Mouse (Mus musculus) liver (tissue): ENCODE results near the gene Mcrip2.

Experiments
- DNase-seq: peaks from one replicate; pipeline ENCODE4 v3.0.0-alpha.2; 2020; ENCODE audit warnings: mixed read lengths

Gene Mcrip2

DNA sequence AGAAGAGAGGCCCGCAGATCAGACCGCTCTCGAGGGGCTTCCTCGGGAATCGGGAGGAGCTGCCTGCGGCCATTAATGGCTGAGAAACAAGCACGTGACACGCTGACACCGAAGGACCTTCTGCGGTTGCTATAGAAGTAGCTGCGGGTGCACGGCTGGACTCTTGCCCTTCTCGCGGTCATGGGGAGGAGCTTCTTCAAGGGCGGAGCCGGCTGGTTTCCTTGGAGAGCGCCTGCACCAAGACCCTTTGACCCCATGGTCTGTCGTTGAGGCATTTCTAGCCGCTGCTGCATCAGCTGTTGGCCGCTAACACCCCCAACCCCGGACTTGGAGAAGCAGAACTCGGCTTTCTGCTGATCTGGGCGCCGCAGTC lies 35.3 kb downstream of the Mcrip2 start, which contains the start of gene Stub1:
Stub1 (minus strand) TSS at position 114 of the 373 bp plus-strand sequence.
- DNase-seq, result peak; percentile 87

DNA sequence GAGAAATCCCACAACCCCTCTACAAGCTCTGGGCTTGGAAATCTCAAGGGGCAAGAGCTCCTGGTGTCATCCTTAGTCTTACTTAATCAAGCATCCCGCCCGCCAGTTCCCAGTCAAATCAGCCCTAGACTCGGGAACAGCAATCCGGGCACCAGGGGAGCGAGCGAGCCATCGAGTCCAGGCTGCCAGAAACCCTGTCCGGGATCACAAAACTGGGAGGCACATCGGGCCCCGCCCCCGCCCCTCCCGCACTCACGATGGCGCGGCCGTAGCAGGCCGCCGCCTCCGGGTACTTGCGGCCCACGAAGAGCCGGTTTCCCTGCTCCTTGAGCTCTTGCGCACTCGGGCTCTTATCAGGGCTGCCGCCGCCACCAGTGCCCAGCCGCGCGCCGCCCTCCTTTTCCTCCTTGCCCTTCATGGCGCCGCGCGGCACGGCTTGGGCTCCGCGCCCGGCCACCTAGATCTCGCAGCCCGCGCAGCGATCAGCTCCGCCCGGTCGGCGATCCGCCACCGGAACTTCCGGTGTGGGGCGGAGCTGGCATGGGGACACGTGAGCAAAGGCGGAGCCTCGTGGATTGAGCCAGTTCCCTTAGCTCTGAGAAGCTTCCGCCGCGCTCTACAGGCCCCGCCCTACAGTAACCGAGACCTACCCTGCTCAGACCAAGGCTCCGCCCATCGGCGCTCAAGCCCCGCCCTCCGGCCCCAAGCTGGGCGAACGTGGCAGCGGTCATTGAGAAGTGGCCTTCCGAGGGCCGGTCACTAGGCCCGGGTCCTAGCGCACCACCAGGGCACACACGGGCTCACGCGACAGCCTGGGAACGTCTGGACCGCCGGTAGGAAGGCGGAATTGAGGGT lies 35.9 kb downstream of the Mcrip2 start:
- DNase-seq, result peak; percentile 100

DNA sequence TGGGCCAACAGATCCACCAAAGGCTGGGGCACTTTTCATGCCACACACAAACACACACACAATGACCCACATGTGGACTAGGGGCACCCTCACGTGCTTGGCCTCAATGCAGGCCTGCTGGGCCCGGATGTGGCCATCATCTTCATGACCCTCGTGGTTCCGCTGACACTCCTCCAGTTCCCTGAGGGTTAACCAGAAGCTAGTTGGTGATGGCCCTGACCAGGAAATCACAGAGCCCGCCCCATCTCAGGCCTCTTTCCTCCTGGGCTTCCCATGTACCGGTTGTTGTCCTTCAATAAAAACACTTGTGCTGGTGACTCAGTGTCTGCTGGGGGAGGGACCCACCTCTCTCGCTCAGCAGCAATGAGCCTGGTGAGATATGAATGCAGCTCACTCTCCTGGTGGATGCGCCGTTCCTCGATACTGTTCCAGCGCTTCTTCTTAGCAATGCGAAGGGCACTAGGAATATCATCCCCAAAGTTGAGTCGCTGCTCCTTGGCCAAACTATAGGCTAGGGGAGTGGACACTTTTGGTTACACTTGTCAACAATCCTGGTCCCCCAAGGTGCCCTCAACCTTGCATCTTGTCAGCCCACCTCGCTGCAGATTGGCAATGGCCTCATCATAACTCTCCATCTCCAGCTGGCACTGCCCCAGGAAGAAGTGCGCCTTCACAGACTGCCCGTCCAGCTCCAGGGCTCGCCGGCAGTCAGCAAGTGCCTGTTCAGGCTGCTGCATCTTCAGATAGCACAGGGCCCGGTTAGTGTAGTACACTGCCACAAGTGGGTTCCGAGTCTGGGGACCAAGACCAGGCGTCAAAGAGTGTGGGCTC lies 36.9 kb downstream of the Mcrip2 start:
- DNase-seq, result no peak

DNA sequence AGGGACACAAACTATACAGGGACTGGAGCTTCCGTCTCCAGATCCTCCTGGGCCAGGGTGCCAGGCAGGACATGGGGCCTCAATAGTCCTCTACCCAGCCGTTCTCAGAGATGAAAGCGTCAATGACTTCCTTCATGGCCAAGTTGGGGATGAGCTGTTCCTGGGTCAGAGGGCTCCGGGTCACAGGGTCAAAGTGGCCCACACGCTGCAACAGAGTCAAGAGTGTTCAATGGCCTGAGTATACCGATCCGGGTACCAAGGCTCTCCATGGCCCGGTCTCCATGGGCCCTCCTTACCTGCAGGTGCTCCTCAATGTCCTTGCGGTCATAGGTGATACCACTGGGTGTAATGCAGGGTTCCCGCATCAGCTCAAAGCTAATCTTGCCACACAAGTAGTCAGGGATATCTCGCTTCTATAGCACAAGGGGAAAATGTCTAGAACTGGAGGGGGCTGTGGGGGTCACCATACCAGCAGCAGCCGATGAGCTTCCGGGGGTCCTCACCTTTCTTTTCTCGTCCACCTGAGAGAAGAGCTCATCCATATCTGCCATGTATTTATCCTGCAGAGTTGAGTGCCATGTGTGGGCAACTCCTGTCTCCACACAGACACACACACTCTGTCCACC lies 37.6 kb downstream of the Mcrip2 start:
- no peak for DNase-seq

DNA sequence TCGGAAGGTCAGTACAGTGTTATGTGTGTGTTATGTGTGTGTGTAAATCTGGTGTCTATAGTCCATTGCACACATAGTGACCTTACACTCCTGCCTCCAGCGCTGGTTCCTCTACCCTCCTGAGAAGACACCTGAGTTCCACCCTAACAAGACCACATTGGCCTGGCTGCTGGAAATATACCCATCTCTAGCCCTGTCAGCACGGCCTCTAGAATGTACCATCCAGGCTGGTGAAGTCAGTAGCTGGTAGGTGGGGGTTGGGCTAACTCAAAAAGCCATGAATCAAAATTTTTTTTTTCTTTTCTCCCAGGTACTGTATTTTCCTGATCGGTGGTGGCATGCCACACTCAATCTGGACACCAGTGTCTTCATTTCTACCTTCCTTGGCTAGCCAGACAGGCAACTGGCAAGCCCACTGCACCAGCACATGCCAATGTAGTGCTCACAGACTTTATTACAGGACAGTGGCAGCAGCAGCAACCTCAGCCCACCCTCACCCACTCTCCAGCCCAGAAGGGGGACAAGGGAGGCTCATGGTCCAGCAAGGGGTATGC lies 38.3 kb downstream of the Mcrip2 start:
- DNase-seq, result no peak

DNA sequence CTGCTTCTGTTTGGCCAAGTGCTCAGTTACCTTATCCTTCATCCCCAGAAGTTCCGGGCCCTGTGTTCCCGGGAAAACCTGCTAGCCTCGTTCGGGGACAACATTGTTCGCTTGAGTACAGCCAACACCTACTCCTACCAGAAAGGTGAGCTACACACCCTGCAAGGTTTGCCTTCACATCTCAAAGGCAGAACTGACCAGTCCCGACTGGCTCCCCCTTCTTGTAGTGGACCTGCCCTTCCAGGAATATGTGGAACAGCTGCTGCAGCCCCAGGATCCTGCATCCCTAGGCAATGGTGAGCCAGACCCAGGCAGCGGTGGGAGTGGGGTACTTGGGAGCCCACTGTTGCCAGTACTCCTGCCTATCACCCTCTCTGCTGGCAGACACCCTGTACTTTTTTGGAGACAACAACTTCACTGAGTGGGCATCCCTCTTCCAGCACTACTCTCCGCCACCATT lies 39.0 kb downstream of the Mcrip2 start:
- no peak for DNase-seq

DNA sequence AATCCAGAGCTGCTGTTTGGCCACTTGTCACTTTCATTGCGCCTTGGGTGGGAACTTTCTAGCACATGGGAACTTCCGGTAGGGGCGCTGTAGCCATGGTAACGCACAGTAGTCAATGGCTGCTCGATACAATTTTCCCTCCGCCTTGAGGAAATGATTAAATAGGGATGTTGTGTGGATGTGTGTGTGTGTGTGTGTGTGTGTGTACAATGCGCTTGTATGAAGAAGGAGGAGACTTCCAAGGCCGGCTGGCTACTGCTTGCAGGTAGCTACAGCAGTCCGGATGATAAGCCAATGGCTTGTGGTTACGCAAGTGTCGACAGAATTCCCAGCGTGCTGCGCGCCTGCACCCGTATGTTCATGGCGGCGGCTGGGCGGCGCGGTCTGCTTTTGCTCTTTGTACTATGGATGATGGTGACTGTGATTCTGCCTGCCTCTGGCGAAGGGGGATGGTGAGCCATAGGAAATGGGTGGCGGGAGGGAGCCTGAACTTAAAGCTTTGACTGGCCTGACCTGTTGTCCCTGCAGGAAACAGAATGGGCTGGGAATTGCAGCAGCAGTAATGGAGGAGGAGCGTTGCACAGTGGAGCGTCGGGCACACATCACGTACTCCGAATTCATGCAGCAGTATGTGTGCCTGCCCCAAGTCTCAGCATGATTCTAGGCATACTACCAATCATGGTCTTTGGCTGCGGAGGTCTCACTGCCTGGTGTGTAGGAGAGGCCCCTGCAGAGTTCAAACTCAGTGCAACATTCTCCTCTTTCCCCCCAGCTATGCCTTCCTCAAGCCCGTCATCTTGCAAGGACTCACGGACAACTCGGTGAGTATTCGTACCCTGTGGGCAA lies 39.6 kb downstream of the Mcrip2 start, which contains the start of gene Jmjd8:
Jmjd8 (plus strand) TSS at position 156 of the 846 bp plus-strand sequence.
- peak; percentile 82 for DNase-seq

DNA sequence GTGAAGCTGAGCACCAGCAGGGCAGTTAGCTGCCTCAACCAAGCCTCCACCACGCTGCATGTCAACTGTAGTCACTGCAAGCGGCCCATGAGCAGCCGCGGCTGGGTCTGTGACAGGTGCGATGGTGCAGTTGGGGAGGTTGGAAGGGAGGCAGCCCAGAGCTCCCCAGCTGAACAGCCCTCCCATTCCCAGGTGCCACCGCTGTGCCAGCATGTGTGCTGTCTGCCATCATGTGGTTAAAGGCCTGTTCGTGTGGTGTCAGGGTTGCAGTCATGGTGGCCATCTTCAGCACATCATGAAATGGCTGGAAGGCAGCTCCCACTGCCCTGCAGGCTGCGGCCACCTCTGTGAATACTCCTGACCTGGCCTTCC lies 40.4 kb downstream of the Mcrip2 start:
- no peak for DNase-seq

DNA sequence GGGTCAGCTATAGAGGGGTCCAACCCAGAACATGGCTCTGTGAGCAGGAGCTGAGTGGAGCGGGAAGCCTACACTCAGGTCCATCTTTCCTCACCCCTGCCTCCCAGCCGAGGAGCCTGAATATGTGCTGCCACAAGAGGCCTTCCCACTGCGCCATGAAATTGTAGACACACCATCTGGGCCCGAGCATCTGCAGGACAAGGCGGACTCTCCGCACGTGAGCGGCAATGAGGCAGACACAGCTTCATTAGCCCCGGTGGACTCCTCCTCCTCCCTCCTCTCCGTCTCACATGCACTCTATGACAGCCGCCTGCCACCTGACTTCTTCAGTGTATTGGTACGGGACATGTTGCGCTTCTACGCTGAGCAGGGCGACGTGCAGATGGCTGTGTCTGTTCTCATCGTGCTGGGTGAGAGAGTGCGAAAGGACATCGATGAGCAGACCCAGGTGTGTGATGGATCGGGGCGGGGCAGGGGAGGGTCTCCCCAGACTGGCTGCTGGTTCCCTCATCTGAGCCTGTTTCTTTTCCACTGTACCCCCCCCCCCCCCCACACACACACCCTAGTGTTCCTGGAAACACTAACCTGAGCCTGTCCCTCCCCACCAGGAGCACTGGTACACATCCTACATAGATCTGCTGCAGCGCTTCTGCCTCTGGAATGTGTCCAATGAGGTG lies 40.9 kb downstream of the Mcrip2 start:
- no peak for DNase-seq

DNA sequence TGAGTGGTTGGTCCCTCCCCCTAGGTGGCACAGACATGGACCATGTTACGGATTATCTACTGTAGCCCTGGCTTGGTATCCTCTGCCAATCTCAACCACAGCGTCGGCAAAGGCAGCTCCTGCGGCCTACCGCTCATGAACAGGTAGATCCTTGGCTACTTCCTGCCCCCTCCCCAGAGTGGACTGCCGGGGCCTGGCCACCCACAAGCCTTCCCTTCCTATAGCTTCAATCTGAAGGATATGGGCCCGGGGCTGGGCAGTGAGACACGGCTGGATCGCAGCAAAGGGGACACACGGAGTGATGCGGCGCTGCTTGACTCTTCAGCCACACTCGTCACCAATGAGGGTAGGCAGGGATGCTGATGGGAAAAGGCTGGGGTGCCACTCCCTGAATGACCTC lies 41.6 kb downstream of the Mcrip2 start:
- DNase-seq, result no peak

DNA sequence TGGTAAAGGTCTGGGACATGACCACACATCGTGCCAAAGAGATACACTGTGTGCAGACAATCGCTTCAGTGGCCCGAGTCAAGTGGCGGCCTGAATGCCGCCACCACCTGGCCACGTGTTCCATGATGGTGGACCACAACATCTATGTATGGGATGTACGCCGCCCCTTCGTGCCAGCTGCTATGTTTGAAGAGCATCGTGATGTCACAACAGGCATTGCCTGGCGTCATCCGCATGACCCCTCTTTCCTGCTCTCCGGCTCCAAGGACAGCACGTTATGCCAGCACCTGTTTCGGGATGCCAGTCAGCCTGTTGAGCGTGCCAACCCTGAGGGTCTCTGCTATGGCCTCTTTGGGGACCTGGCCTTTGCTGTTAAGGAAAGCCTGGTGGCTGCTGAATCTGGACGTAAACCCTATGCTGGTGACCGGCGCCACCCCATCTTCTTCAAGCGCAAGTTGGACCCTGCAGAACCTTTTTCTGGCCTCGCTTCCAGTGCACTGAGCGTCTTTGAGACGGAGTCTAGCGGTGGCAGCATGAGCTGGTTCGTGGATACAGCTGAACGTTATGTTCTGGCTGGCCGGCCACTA lies 42.5 kb downstream of the Mcrip2 start:
- no peak for DNase-seq

DNA sequence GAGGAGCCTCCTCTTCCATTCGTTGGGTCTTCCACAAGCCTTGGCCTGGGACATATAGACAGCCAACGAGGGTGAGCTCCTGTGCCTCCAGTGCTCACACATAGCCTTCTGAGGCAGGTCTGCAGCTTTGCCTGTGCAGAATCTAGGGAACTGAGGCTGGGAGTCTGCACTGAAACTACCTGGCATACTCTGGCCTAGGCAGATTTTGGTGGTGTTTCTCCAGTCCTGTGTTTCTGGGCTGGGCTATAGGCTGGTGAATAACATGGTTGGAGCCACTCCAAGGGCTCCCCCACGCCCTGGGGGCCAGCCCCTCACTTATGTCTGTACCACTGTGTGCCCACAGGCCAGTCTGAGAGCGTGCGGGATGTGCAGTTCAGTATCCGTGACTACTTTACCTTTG lies 43.3 kb downstream of the Mcrip2 start:
- no peak for DNase-seq

DNA sequence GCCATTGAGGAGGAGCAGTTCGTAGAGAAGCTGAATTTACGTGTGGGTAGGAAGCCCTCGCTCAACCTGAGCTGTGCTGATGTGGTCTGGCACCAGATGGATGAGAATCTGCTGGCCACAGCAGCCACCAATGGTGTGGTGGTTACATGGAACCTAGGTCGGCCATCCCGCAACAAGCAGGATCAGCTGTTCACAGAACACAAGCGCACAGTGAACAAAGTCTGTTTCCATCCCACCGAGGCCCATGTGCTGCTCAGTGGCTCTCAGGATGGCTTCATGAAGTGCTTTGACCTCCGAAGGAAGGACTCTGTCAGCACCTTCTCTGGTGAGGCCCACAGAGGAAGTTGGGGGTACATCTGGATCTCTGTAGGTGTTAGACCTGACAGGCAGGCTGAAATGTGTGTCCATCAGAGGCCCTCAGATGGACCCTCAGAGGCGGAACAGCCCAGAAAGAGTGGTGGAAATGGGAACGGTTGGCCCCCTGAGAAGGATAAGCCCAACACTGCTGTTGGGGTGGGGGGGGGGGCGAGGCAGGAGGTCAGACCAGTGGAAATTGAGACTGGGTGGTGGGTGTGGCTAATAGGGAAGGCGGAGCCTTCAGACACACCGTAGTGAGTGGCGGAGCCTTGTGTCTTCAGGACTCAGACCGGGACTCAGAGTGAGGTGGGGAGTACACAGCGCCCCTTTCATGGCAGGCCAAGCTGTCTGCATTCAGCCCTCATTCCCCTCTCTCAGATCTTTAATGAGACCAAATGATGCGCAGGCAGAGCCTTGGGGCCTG lies 44.0 kb downstream of the Mcrip2 start:
- peak; percentile 51 for DNase-seq

DNA sequence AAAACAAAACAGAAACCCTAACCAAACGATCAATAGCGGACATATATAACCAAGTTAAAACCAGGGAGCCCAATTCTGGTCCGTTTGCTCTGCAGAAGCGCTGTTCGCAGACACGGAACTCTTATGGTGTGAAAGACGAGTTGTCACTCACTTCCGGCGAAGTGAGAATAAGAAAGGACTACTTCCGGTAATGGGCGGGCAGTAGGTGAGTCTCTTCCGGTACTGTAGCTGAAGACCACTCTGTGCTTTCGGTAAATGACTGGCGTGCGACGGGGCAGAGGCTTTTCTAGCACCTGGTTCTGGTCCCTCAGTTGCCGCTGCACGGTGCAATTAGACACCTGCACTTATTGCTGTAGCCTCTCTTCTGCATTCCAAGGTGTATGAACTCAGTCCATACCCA lies 45.1 kb downstream of the Mcrip2 start, which contains the start of gene Wdr24:
Wdr24 (plus strand) TSS at position 176 of the 400 bp plus-strand sequence.
- peak; percentile 72 for DNase-seq

DNA sequence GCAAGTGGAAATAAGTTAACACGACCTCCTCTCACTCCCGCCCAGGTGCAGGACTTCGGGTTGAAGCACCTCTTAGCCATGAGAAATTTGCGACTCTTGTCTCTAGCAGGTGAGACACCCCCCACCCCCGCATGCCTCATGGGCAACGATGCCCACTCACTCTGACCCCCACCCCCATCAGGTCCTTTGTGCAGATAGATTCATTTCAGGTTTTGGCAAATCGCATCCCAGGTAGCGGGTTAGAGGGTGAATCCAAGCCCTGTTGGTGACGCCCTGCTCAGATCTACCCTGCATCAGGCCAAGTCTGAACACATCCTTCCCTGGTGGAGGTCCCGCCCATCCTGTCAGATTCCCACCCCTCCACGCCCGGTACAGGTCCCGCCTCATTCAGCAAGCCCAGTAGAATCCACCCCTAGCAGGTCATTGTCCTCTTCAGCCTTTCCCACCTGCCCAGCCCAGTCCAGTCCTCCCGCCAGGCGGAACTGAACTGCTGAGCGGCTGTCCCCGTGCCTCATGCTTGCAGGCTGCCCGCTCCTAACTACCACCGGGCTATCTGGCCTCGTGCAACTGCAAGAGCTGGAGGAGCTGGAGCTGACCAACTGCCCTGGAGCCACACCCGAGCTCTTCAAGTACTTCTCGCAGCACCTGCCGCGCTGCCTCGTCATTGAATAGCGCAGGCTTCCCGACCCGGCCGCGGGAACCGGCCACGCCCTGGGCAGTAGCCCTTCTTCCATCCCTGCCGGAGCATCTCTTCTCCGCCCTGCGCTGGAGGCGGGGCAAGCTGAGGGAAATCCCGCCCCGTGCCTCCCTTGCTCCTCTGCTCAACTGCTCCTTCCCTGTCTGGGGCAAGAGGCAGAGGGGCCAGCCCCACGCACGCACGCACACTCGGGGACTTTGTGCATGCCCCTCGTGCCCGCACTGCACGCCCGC lies 49.4 kb downstream of the Mcrip2 start:
- DNase-seq, result peak; percentile 60

DNA sequence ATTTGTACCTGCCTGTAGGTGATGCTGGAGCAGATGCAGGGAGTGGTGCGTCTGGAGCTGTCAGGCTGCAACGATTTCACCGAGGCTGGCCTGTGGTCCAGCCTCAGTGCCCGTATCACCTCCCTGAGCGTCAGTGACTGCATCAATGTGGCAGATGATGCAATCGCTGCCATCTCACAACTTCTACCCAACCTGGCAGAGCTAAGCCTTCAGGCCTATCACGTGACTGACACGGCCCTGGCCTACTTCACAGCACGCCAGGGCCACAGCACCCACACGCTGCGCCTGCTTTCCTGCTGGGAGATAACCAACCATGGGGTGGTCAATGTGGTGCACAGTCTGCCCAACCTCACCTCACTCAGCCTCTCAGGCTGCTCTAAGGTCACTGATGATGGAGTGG lies 50.9 kb downstream of the Mcrip2 start:
- no peak for DNase-seq
